Mouse (Mus musculus): ENCODE measurements around the gene Fam135a.

- TF ChIP-seq CTCF (IDR thresholded peaks at IDR 0.05 in 2 of 3, conservative IDR thresholded peaks at IDR 0.05 in 1 of 3; ENCODE audit: control insufficient read depth in 1 of 3, insufficient read depth in 1 of 3, low read depth in 2 of 3, low read length in 3 of 3, poor library complexity in 1 of 3, severe bottlenecking in 1 of 3): peak; percentile 61 to 91 (median 68)
- TF ChIP-seq GATA1 (IDR thresholded peaks at IDR 0.05; ENCODE audit: low read depth, low read length): no peak
- no peak for TF ChIP-seq MXI1 (IDR thresholded peaks at IDR 0.05; ENCODE audit: low read depth, low read length)
Measured at GRCm38 (mm10) chr1:24137133-24137532, 37.0 kb upstream of the Fam135a start.
